Mouse (Mus musculus) megakaryocyte, embryonic 14.5 days (primary cell): Measurements from ENCODE around the gene Ilf2.

ENCODE experiments used
- FLI1 ChIP-seq: IDR thresholded peaks from 2 replicates; pipeline ENCODE4 v1.6.1; 2012; ENCODE audit warnings: low read length, inconsistent platforms, mixed read lengths
- GATA1 ChIP-seq: IDR thresholded peaks from 3 replicates; pipeline ENCODE4 v1.6.1; 2012; ENCODE audit warnings: mixed read lengths, low read length, inconsistent platforms, borderline replicate concordance

DNA sequence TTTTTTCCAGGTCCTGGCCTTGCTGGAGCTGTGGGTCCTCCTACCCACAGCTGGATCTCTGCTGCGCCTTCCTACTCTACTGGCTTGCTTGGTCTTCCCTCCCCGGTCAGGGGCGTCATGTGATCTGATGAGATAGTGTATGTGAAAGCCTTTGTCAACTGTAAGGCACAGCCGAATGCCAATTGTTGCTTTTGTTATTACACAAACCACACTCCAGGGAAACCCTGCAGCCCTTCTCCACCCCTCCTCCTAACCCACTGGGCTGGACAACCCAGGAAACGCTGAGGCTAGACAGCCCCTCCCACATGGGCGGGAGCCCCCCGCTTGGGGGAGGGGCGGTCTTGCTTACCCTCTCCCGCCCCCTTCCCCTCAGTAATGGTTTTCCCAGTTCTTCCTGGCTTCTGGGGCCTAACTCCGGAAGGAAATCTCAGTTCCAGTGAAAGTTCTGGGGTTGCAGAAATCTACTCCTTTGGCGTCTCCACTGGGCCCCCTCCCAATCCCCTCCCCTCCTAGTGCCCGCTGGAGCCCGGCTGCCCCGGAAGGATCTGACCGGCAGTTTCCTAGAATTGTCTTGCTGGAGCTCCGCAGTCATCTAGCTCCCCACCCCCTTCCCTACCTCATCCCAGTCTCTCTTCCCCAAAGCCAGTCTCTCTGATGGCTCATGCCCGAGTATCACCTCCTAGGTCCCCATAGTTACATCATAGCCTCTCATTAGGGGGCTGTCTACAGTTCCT lies 29.4 kb upstream of the Ilf2 start:
- TF ChIP-seq GATA1, result no peak
- TF ChIP-seq FLI1, result no peak
